Mouse (Mus musculus): Measurements from ENCODE around the gene Pla2g5.

- no peak for TF ChIP-seq GATA1 (IDR thresholded peaks at IDR 0.05; ENCODE audit: low read length)
- no peak for TF ChIP-seq TAL1 (IDR thresholded peaks at IDR 0.05; ENCODE audit: low read length)
These were observed 21.0 kb upstream of the Pla2g5 start for GRCm38 (mm10) chr4:138884261-138884660.
